Mouse (Mus musculus): ENCODE measurements around the gene Itgam. TPM values are rescaled to one million over a fixed set of nuclear protein-coding genes. Genes with fewer than 3 reads are reported as not detected.
"Not testable (repeated sequence)": the region's sequence is repeated elsewhere in the genome, so short reads cannot be mapped to it uniquely, and the experiment has no call there.

The Itgam gene
- polyA plus RNA-seq, 1 experiment from 2014 or later: not detected

- in situ Hi-C loops (cut with MboI; ENCODE audit: low pct_unique_long_range_greater_than_20kb): no loop called here
- ChIA-PET CTCF (no interaction called here), POLR2A (no interaction called here)
- no peak for ATAC-seq
- TF ChIP-seq CTCF (IDR thresholded peaks at IDR 0.05): no peak
- no peak for DNase-seq (ENCODE audit: low read depth, low spot score)
- H3K27me3 ChIP-seq: peaks cover 20% of the 10 kb centered on the region
Observed at GRCm38 (mm10) chr7:128133596-128133995, 71.2 kb downstream of the Itgam start.

GRCm38 (mm10) chr7:128136927-128137326 is 74.5 kb downstream of the Itgam start:
- in situ Hi-C loops (cut with MboI; ENCODE audit: low pct_unique_long_range_greater_than_20kb): no loop called here
- CTCF ChIA-PET: no interaction called here
- TF ChIP-seq CTCF (IDR thresholded peaks at IDR 0.05): no peak
- POLR2A ChIA-PET: no interaction called here
- DNase-seq (ENCODE audit: low read depth, low spot score): no peak
- H3K27me3 ChIP-seq: peaks cover 18% of the 10 kb centered on the region
- ATAC-seq: no peak

DNA sequence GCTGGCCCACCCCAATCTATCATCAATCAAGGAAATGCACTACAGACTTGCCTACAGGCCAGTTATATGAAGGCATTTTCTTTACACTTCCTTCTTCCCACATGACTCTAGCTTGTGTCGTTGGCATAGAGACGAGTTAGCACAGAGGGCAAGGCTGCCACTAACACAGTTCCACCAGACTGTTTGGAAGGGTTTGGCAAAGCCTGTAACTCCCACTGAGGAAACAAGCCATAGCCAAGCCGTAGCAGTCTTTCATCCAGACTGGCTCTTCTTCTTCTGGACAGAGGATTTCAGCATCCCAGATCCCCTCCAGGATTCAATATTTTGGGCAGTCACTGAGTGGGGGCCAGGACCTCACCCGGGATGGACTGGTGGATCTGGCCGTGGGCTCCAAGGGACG is 77.2 kb downstream of the Itgam start:
- DNase-seq (ENCODE audit: low read depth, low spot score) (no peak), ATAC-seq (no peak)
- in situ Hi-C loops (cut with MboI; ENCODE audit: low pct_unique_long_range_greater_than_20kb): no loop called here
- ChIA-PET CTCF (no interaction called here), POLR2A (no interaction called here)
- TF ChIP-seq CTCF (IDR thresholded peaks at IDR 0.05): no peak
- H3K27me3 ChIP-seq: peaks cover 8% of the 10 kb centered on the region

DNA sequence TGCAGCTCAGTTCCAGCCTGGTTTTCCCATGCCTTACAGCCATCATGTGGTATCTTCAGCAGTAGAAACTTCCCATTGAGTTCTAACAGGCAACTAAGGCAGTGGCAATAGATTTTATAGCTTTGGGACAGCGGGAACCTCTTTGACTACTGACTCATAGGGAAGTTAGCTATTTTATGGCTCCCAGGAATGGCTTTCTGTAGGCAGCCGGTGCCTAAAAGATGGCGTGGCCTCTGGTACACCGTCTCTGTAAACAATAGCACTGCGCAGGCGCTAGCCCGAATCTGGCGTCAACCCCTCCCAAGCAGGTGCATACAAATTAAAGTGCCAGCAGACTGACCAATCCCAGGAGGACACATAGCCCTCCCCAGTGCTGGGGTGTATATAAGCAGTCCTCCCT is 88.5 kb downstream of the Itgam start:
- DNase-seq (ENCODE audit: low read depth, low spot score): no peak
- in situ Hi-C loops (cut with MboI; ENCODE audit: low pct_unique_long_range_greater_than_20kb): no loop called here
- peaks cover 16% of the 10 kb centered on the region for H3K27me3 ChIP-seq
- ATAC-seq: no peak
- ChIA-PET CTCF (no interaction called here), POLR2A (no interaction called here)
- TF ChIP-seq CTCF (IDR thresholded peaks at IDR 0.05): no peak

DNA sequence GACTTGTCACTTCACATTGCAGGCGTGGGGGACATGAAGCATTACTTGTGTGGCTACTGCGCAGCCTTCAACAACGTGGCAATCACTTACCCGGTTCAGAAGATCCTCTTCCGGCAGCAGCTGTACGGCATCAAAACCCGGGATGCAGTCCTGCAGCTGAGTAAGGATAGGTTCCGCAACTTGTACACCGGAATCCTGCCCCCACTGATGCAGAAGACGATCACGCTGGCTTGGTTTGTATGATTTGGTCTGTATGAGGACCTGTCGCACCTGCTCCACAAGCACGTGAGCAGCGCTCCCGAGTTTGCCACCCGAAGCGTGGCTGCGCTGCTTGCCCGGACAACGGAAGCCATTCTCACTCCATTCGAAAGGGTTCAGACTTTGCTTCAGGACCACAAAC is 91.6 kb downstream of the Itgam start, which contains the start of gene Itgad:
Gene Itgad (plus strand): TSS at position 301 of the 400 bp plus-strand sequence.
- DNase-seq (ENCODE audit: low read depth, low spot score) (no peak), ATAC-seq (no peak)
- TF ChIP-seq CTCF (IDR thresholded peaks at IDR 0.05): no peak
- POLR2A ChIA-PET: no interaction called here
- CTCF ChIA-PET: no interaction called here
- peaks cover 9% of the 10 kb centered on the region for H3K27me3 ChIP-seq
- in situ Hi-C loops (cut with MboI; ENCODE audit: low pct_unique_long_range_greater_than_20kb): no loop called here

- ATAC-seq (no peak), DNase-seq (ENCODE audit: low read depth, low spot score) (no peak)
- no peak for TF ChIP-seq CTCF (IDR thresholded peaks at IDR 0.05)
- H3K27me3 ChIP-seq: peaks cover 15% of the 10 kb centered on the region
- ChIA-PET POLR2A (no interaction called here), CTCF (no interaction called here)
- in situ Hi-C loops (cut with MboI; ENCODE audit: low pct_unique_long_range_greater_than_20kb): no loop called here
Observed at GRCm38 (mm10) chr7:128154924-128155323, 92.5 kb downstream of the Itgam start.

GRCm38 (mm10) chr7:128158688-128159354 is 96.4 kb downstream of the Itgam start:
- H3K27me3 ChIP-seq; POLR2A ChIA-PET; DNase-seq (ENCODE audit: low read depth, low spot score); CTCF ChIA-PET; in situ Hi-C loops (cut with MboI; ENCODE audit: low pct_unique_long_range_greater_than_20kb); ATAC-seq: not testable (repeated sequence)

GRCm38 (mm10) chr7:128164001-128164400 is 101.6 kb downstream of the Itgam start:
- no peak for TF ChIP-seq CTCF (IDR thresholded peaks at IDR 0.05)
- peaks cover 9% of the 10 kb centered on the region for H3K27me3 ChIP-seq
- no peak for ATAC-seq
- ChIA-PET CTCF (no interaction called here), POLR2A (no interaction called here)
- DNase-seq (ENCODE audit: low read depth, low spot score): no peak
- in situ Hi-C loops (cut with MboI; ENCODE audit: low pct_unique_long_range_greater_than_20kb): no loop called here

DNA sequence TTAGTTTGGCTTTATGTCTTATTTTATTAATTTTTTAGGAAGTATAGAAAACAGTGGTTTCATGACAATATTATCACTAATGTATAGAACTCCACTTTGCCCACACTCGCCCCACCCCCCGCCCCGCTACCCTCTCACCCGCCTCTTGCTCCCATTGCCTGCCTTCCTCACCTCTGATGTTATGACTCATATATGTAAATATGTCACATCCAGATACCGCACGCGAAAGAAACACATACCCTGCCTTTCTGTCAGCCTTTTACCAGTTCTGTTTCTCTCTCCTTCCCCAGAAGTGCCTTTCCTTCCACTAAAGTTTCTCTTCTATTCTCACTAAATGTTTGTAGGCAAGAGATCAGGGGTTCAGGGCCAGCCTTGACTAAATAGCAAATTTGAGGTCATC is 104.0 kb downstream of the Itgam start:
- H3K27me3 ChIP-seq: peaks cover 3% of the 10 kb centered on the region
- DNase-seq (ENCODE audit: low read depth, low spot score) (no peak), ATAC-seq (no peak)
- CTCF ChIA-PET: no interaction called here
- in situ Hi-C loops (cut with MboI; ENCODE audit: low pct_unique_long_range_greater_than_20kb): no loop called here
- TF ChIP-seq CTCF (IDR thresholded peaks at IDR 0.05): no peak
- POLR2A ChIA-PET: no interaction called here

Other genes with a start within 250 kb of the Itgam start
- gene Stx4a, start 238.3 kb upstream of the Itgam start, polyA plus RNA-seq (2021): 133 TPM
- gene Stx1b, start 238.1 kb upstream of the Itgam start, polyA plus RNA-seq (2021): 0.23 TPM
- 22.3 TPM for gene Zfp646, start 186.4 kb upstream of the Itgam start, polyA plus RNA-seq (2021)
- 8.9 TPM for gene Zfp668, start 185.8 kb upstream of the Itgam start, polyA plus RNA-seq (2021)
- gene Prss53, start 171.7 kb upstream of the Itgam start, polyA plus RNA-seq (2021): 0.45 TPM
- gene Gm21974, start 167.2 kb upstream of the Itgam start, polyA plus RNA-seq (2021): not detected
- gene Vkorc1, start 167.0 kb upstream of the Itgam start, polyA plus RNA-seq (2021): 77.0 TPM
- gene Bckdk, start 158.6 kb upstream of the Itgam start, polyA plus RNA-seq (2021): 75.7 TPM
- gene Kat8, start 150.1 kb upstream of the Itgam start, polyA plus RNA-seq (2021): 22.1 TPM
- 0.05 TPM for gene Prss8, start 132.5 kb upstream of the Itgam start, polyA plus RNA-seq (2021)
- gene Prss36, start 115.9 kb upstream of the Itgam start, polyA plus RNA-seq (2021): 6.8 TPM
- 469 TPM for gene Fus, start 95.2 kb upstream of the Itgam start, polyA plus RNA-seq (2021)
- 0.10 TPM for gene Pycard, start 68.8 kb upstream of the Itgam start, polyA plus RNA-seq (2021)
- gene Trim72, start 58.7 kb upstream of the Itgam start, polyA plus RNA-seq (2021): 0.17 TPM
- not detected for gene Gm49368, start within 50 bp of the Itgam start, polyA plus RNA-seq (2021)
- gene Itgax, start 66.9 kb downstream of the Itgam start, polyA plus RNA-seq (2021): 0.01 TPM
- not detected for gene Itgad, start 91.7 kb downstream of the Itgam start, polyA plus RNA-seq (2021)
- gene Cox6a2, start 143.7 kb downstream of the Itgam start, polyA plus RNA-seq (2021): 0.30 TPM
- gene Armc5, start 174.7 kb downstream of the Itgam start, polyA plus RNA-seq (2021): 17.3 TPM
- gene 9130023H24Rik, start 175.4 kb downstream of the Itgam start, polyA plus RNA-seq (2021): 5.4 TPM
- gene Tgfb1i1, start 184.2 kb downstream of the Itgam start, polyA plus RNA-seq (2021): 98.6 TPM
- gene Slc5a2, start 203.0 kb downstream of the Itgam start, polyA plus RNA-seq (2021): 0.27 TPM
- gene BC017158, start 235.5 kb downstream of the Itgam start, polyA plus RNA-seq (2021): 25.3 TPM

Data from Patski (cell line).